Mouse (Mus musculus) hindbrain, embryonic 16.5 days (tissue): ENCODE results near the gene Rtkn. TPM values are rescaled to one million over a fixed set of nuclear protein-coding genes. Genes with fewer than 3 reads are reported as not detected.

Experiments used
- ATAC-seq: fragments of 200-750 bp; cut with Nextera tagmentation; 2 replicates; pipeline ENCODE4 v1.8.0; 2017; ENCODE audit warnings: moderate TSS enrichment, moderate library complexity
- H3K27ac ChIP-seq: fragments of 300-500 bp; sonication (generic); 2 replicates; pipeline ENCODE4 v1.5.1; 2014; ENCODE audit warnings: low read depth, mild to moderate bottlenecking, control low read depth, low read length, moderate library complexity
- H3K27me3 ChIP-seq: fragments of 300-500 bp; sonication (generic); replicated peaks from 2 replicates; pipeline ENCODE4 v1.6.1; 2014; ENCODE audit warnings: low read length; ENCODE audit not compliant: control insufficient read depth, insufficient read depth
- H3K36me3 ChIP-seq: fragments of 300-500 bp; sonication (generic); 2 replicates; pipeline ENCODE4 v1.6.1; 2014; ENCODE audit warnings: mild to moderate bottlenecking, low read length, moderate library complexity, mixed read lengths; ENCODE audit not compliant: control insufficient read depth, insufficient read depth
- H3K4me1 ChIP-seq: fragments of 300-500 bp; sonication (generic); 2 replicates; pipeline ENCODE4 v1.6.1; 2014; ENCODE audit warnings: low read depth, low read length; ENCODE audit not compliant: control insufficient read depth, insufficient read depth
- H3K4me2 ChIP-seq: fragments of 300-500 bp; sonication (generic); 2 replicates; pipeline ENCODE4 v1.6.1; 2014; ENCODE audit warnings: mild to moderate bottlenecking, low read length, control low read depth, moderate library complexity
- H3K4me3 ChIP-seq: fragments of 300-500 bp; sonication (generic); 2 replicates; pipeline ENCODE4 v1.5.1; 2014; ENCODE audit warnings: mild to moderate bottlenecking, low read length, control low read depth, moderate library complexity
- H3K9ac ChIP-seq: fragments of 300-500 bp; sonication (generic); 2 replicates; pipeline ENCODE4 v1.6.1; 2014; ENCODE audit warnings: low read depth, mild to moderate bottlenecking, control low read depth, low read length, moderate library complexity
- H3K9me3 ChIP-seq: fragments of 300-500 bp; sonication (generic); 2 replicates; pipeline ENCODE4 v1.6.1; 2014; ENCODE audit warnings: mild to moderate bottlenecking, low read length, moderate library complexity; ENCODE audit not compliant: control insufficient read depth
- WGBS: fragments of 180-500 bp; shearing (Covaris S2); extraction: QIAGEN DNeasy Blood & Tissue Kit; methylation state at CpG from one replicate; pipeline ENCODE4 v1.1.7; 2014; 5-methylcytosine and 5-hydroxymethylcytosine counted together
- microRNA counts: library from miRNA; unstranded; fragments of <30 nt; microRNA quantifications from one replicate; lab custom pipeline; 2016
- microRNA-seq: library from miRNA; unstranded; fragments of <30 nt; microRNA quantifications from one replicate; pipeline ENCODE4, GENCODE M21; 2017
- polyA plus RNA-seq: library from polyadenylated mRNA; unstranded; fragments of >200 nt; fragmentation: Nextera tagmentation; extraction: Ambion mirVana; gene quantifications from 2 replicates; pipeline ENCODE4 v1.2.1, GENCODE M21; 2015

The Rtkn gene
- polyA plus RNA-seq, 1 experiment from 2014 or later: 18.9 TPM

DNA sequence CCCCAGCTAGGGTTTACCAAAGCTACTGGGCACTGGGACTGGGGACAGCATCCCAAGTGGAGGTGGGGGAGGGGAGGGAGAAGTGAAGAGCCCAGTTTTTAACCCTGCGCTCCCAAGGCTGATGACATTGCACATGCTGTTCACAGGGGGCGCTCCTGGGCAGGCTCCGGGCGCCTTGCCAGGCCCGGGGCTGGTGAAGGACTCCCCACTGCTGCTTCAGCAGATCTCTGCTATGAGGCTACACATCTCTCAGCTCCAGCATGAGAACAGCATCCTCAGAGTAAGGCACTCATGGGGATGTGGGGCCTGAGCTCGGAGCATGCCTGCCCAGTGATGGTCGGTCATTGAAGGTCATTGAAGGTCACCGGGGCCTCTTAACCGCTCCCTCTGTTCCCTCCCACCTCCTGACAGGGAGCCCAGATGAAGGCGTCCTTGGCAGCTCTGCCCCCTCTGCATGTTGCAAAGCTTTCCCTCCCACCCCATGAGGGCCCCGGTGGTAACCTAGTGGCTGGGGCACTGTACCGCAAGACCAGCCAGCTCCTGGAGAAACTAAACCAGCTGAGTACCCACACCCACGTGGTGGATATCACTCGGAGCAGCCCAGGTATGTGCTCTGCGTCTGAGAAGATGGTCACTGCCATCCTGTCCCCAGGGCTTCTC, 62.2 kb downstream of the Rtkn start:
- Histone ChIP-seq H3K9me3 (no peaks in the 10 kb centered on the region), H3K9ac (no peak overlapping the region; the same call in 1 of the 2 replicates), H3K27ac (0 out of 2 replicates have a peak overlapping the region, but pooled peaks have one; percentile 39), H3K27me3 (no peaks in the 10 kb centered on the region), H3K36me3 (peaks cover 66% of the 10 kb centered on the region), H3K4me3 (no peak overlapping the region), H3K4me1 (peaks cover 5% of the 10 kb centered on the region; the same call in 1 of the 2 replicates), H3K4me2 (no peak overlapping the region)
- 41% methylated on average over 15 of the region's 15 CpGs for WGBS
- peak; percentile 63; the same call in 1 of the 2 replicates for ATAC-seq

MicroRNAs encoded within 50 kb of the gene (microRNA counts, 519-probe panel; counts per million panel counts)
- microRNA mmu-miR-3470a+mmu-miR-3470b (lab: Ali Mortazavi, UCI): 1,875 counts per million, percentile 22 among the panel's probes with 10 or more counts

Small RNA genes within 50 kb of the gene (microRNA-seq; reads per million reads assigned to microRNA genes)
- not detected for gene Mir3470a

Other genes with a start within 250 kb of the Rtkn start
- 21.9 and 24.8 TPM in 2 replicates for gene Sema4f, start 195.7 kb upstream of the Rtkn start, polyA plus RNA-seq
- gene M1ap, start 188.6 kb upstream of the Rtkn start, polyA plus RNA-seq: 0.41 TPM in 1 of 2 replicates, not detected in the other
- gene Dok1, start 102.0 kb upstream of the Rtkn start, polyA plus RNA-seq: 2.1 and 2.2 TPM in 2 replicates
- gene Loxl3, start 101.3 kb upstream of the Rtkn start, polyA plus RNA-seq: 7.1 and 8.5 TPM in 2 replicates
- 179 and 193 TPM in 2 replicates for gene Aup1, start 80.9 kb upstream of the Rtkn start, polyA plus RNA-seq
- 85.6 and 88.5 TPM in 2 replicates for gene Htra2, start 80.2 kb upstream of the Rtkn start, polyA plus RNA-seq
- 0.28 and 0.71 TPM in 2 replicates for gene Dqx1, start 77.6 kb upstream of the Rtkn start, polyA plus RNA-seq
- 0.16 and 0.40 TPM in 2 replicates for gene Tlx2, start 65.2 kb upstream of the Rtkn start, polyA plus RNA-seq
- 45.2 and 48.8 TPM in 2 replicates for gene Pcgf1, start 57.6 kb upstream of the Rtkn start, polyA plus RNA-seq
- not detected in 2 replicates for gene Lbx2, start 49.1 kb upstream of the Rtkn start, polyA plus RNA-seq
- gene Ccdc142, start 33.9 kb upstream of the Rtkn start, polyA plus RNA-seq: 4.2 and 6.1 TPM in 2 replicates
- gene Gm42688, start 33.8 kb upstream of the Rtkn start, polyA plus RNA-seq: 4.9 TPM in 2 replicates
- 107 and 117 TPM in 2 replicates for gene Mrpl53, start 26.4 kb upstream of the Rtkn start, polyA plus RNA-seq
- 6.4 and 21.1 TPM in 2 replicates for gene Mogs, start 20.0 kb upstream of the Rtkn start, polyA plus RNA-seq
- gene Wbp1, start 13.9 kb upstream of the Rtkn start, polyA plus RNA-seq: 146 and 148 TPM in 2 replicates
- gene Ino80b, start 10.0 kb upstream of the Rtkn start, polyA plus RNA-seq: 13.5 and 14.7 TPM in 2 replicates
- 19.3 and 21.1 TPM in 2 replicates for gene Wdr54, start 20.9 kb downstream of the Rtkn start, polyA plus RNA-seq
- gene 1700003E16Rik, start 20.9 kb downstream of the Rtkn start, polyA plus RNA-seq: 11.0 and 12.9 TPM in 2 replicates
- 155 and 167 TPM in 2 replicates for gene Dctn1, start 30.5 kb downstream of the Rtkn start, polyA plus RNA-seq
- gene Slc4a5, start 84.4 kb downstream of the Rtkn start, polyA plus RNA-seq: 2.5 and 2.8 TPM in 2 replicates
- gene Mthfd2, start 190.4 kb downstream of the Rtkn start, polyA plus RNA-seq: 33.4 and 34.3 TPM in 2 replicates
- 19.4 and 23.9 TPM in 2 replicates for gene Mob1a, start 190.6 kb downstream of the Rtkn start, polyA plus RNA-seq
- gene Bola3, start 213.7 kb downstream of the Rtkn start, polyA plus RNA-seq: 55.8 and 64.3 TPM in 2 replicates